Mouse (Mus musculus): Measurements from ENCODE around the gene Sfxn5.

GRCm38 (mm10) chr6:85331221-85331735, 1.9 kb downstream of the Sfxn5 start:
- no peak for TF ChIP-seq POLR2A (IDR thresholded peaks at IDR 0.05; ENCODE audit: borderline replicate concordance, extremely low read depth, insufficient read depth, insufficient read length, poor library complexity, severe bottlenecking)
- TF ChIP-seq CTCF (IDR thresholded peaks at IDR 0.05; ENCODE audit: borderline replicate concordance, extremely low read depth, insufficient read depth, insufficient read length) = no peak
